ENCODE assay signal across 9 mouse cellular contexts in genomic region chr11:115270148-115270861, GRCm38 (mm10). TPM values are rescaled to one million over a fixed set of nuclear protein-coding genes. Genes with fewer than 3 reads are reported as not detected.
DNase-seq lines count a peak whose midpoint lies in the region; ATAC-seq and TF ChIP-seq lines count a peak whose summit lies in the region.
"Had no signal": no experiment of that assay in that cellular context is flagged by ENCODE, and none has a peak within 500 bp of the region (broad histone marks: within the 10 kb centered on the region; RNA-seq: fewer than 3 reads in every experiment).

No protein-coding gene starts in this region.

- 27% methylated on average over 19 of the region's 19 CpGs for WGBS in kidney, postnatal 0 days
- 38% methylated on average over 19 of the region's 19 CpGs for WGBS in liver, embryonic 13.5 days (ENCODE audit: insufficient replicate concordance)
- 65% methylated on average over 19 of the region's 19 CpGs for WGBS in thymus, adult 2 months

- no peak overlapping the region for H3K4me2 ChIP-seq in kidney, postnatal 0 days (ENCODE audit: low read length)
- no peak overlapping the region for H3K4me2 ChIP-seq in liver, embryonic 13.5 days
- H3K4me2 ChIP-seq: embryonic facial prominence, embryonic 12.5 days had no signal

- no peak for ATAC-seq in kidney, postnatal 0 days (replicated peaks; ENCODE audit: low FRiP score, low read depth)
- no peak; the same call in 1 of the 2 replicates for ATAC-seq in liver, embryonic 13.5 days (ENCODE audit: low read depth)

- H3K27ac ChIP-seq in kidney, postnatal 0 days, result no peak overlapping the region
- H3K27ac ChIP-seq in liver, embryonic 13.5 days, result no peak overlapping the region
- H3K27ac ChIP-seq in thymus, adult 2 months (ENCODE audit: control insufficient read depth, insufficient read depth, low read length), result no peak overlapping the region
- H3K27ac ChIP-seq: embryonic facial prominence, embryonic 12.5 days had no signal

- H3K9me3 ChIP-seq in kidney, postnatal 0 days (replicated peaks; ENCODE audit: low read length), result no peaks in the 10 kb centered on the region
- H3K9me3 ChIP-seq in liver, embryonic 13.5 days (replicated peaks), result no peaks in the 10 kb centered on the region
- H3K9me3 ChIP-seq: embryonic facial prominence, embryonic 12.5 days had no signal

- H3K4me1 ChIP-seq in kidney, postnatal 0 days (replicated peaks; ENCODE audit: insufficient read depth, low read length), result peaks cover 10% of the 10 kb centered on the region; the same call in 1 of the 2 replicates
- H3K4me1 ChIP-seq in liver, embryonic 13.5 days (replicated peaks), result peaks cover 44% of the 10 kb centered on the region
- H3K4me1 ChIP-seq in thymus, adult 2 months (replicated peaks; ENCODE audit: control insufficient read depth, insufficient read depth, low read length), result peaks cover 14% of the 10 kb centered on the region

- H3K36me3 ChIP-seq in kidney, postnatal 0 days (ENCODE audit: insufficient read depth, low read length), result no peaks in the 10 kb centered on the region
- H3K36me3 ChIP-seq in liver, embryonic 13.5 days, result peaks cover 25% of the 10 kb centered on the region
- H3K36me3 ChIP-seq in thymus, adult 2 months (ENCODE audit: control insufficient read depth, insufficient read depth, low read length), result 0 out of 2 replicates have a peak, but pooled peaks cover 7% of the 10 kb centered on the region

- peaks cover 33% of the 10 kb centered on the region for H3K27me3 ChIP-seq in kidney, postnatal 0 days (ENCODE audit: insufficient read depth, low read length)
- H3K27me3 ChIP-seq in liver, embryonic 13.5 days, result peaks cover 37% of the 10 kb centered on the region
- H3K27me3 ChIP-seq in thymus, adult 2 months (ENCODE audit: control insufficient read depth, insufficient read depth, low read length), result peaks cover 9% of the 10 kb centered on the region

- TF ChIP-seq POLR2A in thymus, adult 2 months (IDR thresholded peaks at IDR 0.05; ENCODE audit: control insufficient read depth, extremely low read depth, insufficient read depth, low read length, poor library complexity), result no peak

- DNase-seq in 416B (ENCODE audit: low read depth) (peak; percentile 68), adipocyte (ENCODE audit: low spot score) (peak; percentile 77)
- DNase-seq in embryo, embryonic 10 days (ENCODE audit: low spot score), result peak; percentile 87
- peak; percentile 78 for DNase-seq in gastrocnemius, postnatal 10 days
- DNase-seq in kidney, postnatal 0 days (ENCODE audit: low spot score), result peak; percentile 91
- peak; percentile 57 for DNase-seq in liver, embryonic 13.5 days
- DNase-seq in ovary, adult 18-20 months (ENCODE audit: low spot score), result peak; percentile 51
- DNase-seq in thymus, adult 2 months, result peak; percentile 68

- no peak overlapping the region for H3K9ac ChIP-seq in kidney, postnatal 0 days (ENCODE audit: low read depth, low read length)
- no peak overlapping the region for H3K9ac ChIP-seq in liver, embryonic 13.5 days
- H3K9ac ChIP-seq: embryonic facial prominence, embryonic 12.5 days had no signal

- H3K4me3 ChIP-seq in kidney, postnatal 0 days (replicated peaks; ENCODE audit: low read depth, low read length), result no peak overlapping the region
- H3K4me3 ChIP-seq in liver, embryonic 13.5 days (replicated peaks), result no peak overlapping the region
- no peak overlapping the region for H3K4me3 ChIP-seq in thymus, adult 2 months (ENCODE audit: control insufficient read depth, insufficient read depth, low read length)
- H3K4me3 ChIP-seq: embryonic facial prominence, embryonic 12.5 days had no signal

- peak; percentile 97 for TF ChIP-seq CTCF in kidney, postnatal 0 days (IDR thresholded peaks at IDR 0.05; ENCODE audit: low read depth)
- TF ChIP-seq CTCF in thymus, adult 2 months (IDR thresholded peaks at IDR 0.05; ENCODE audit: borderline replicate concordance, control insufficient read depth, extremely low read depth, insufficient read depth, low read length, poor library complexity), result peak; percentile 76; the same call in 1 of the 2 replicates

RNA-seq across cellular contexts. Expression of gene Grin2c, which starts 3.3 kb away (rescaled TPM):
- under 1 TPM; 0.05 to 0.16 TPM for total RNA-seq in gastrocnemius, postnatal 10 days (2021)
- not detected in 2 replicates for polyA plus RNA-seq in kidney, postnatal 0 days (2015; fragmentation: Nextera tagmentation; extraction: Ambion mirVana)
- 0.06 and 0.12 TPM in 2 replicates for polyA plus RNA-seq in liver, embryonic 13.5 days (2015; fragmentation: Nextera tagmentation; extraction: Ambion mirVana)
- 6.5 and 7.1 TPM in 2 replicates for polyA plus RNA-seq in thymus, adult 2 months (2012; rRNA removed)

RNA-seq across cellular contexts. Expression of gene Fdxr, which starts 6.5 kb away (rescaled TPM):
- total RNA-seq in gastrocnemius, postnatal 10 days (2021), result 1 to 10 TPM; 5.0 to 5.7 TPM
- polyA plus RNA-seq in kidney, postnatal 0 days (2015; fragmentation: Nextera tagmentation; extraction: Ambion mirVana), result 10.0 and 12.2 TPM in 2 replicates
- 16.3 and 18.2 TPM in 2 replicates for polyA plus RNA-seq in liver, embryonic 13.5 days (2015; fragmentation: Nextera tagmentation; extraction: Ambion mirVana)
- polyA plus RNA-seq in thymus, adult 2 months (2012; rRNA removed), result 31.8 and 36.3 TPM in 2 replicates

RNA-seq across cellular contexts. Expression of gene Fads6, which starts 27.2 kb away (rescaled TPM):
- total RNA-seq in gastrocnemius, postnatal 10 days (2021), result 1 to 10 TPM in 1 of 2 experiments, under 1 TPM in 1; 0.86 to 1.1 TPM
- polyA plus RNA-seq in kidney, postnatal 0 days (2015; fragmentation: Nextera tagmentation; extraction: Ambion mirVana), result 0.92 and 1.1 TPM in 2 replicates
- polyA plus RNA-seq in liver, embryonic 13.5 days (2015; fragmentation: Nextera tagmentation; extraction: Ambion mirVana), result 2.0 and 2.2 TPM in 2 replicates
- 1.6 and 2.1 TPM in 2 replicates for polyA plus RNA-seq in thymus, adult 2 months (2012; rRNA removed)

RNA-seq across cellular contexts. Expression of gene Otop2, which starts 36.7 kb away (rescaled TPM):
- not detected for total RNA-seq in gastrocnemius, postnatal 10 days (2021)
- polyA plus RNA-seq in kidney, postnatal 0 days (2015; fragmentation: Nextera tagmentation; extraction: Ambion mirVana), result not detected in 2 replicates
- not detected in 2 replicates for polyA plus RNA-seq in liver, embryonic 13.5 days (2015; fragmentation: Nextera tagmentation; extraction: Ambion mirVana)
- 0.26 and 0.32 TPM in 2 replicates for polyA plus RNA-seq in thymus, adult 2 months (2012; rRNA removed)

RNA-seq across cellular contexts. Expression of gene Ush1g, which starts 51.5 kb away (rescaled TPM):
- total RNA-seq in gastrocnemius, postnatal 10 days (2021), result under 1 TPM; 0.09 to 0.16 TPM
- polyA plus RNA-seq in kidney, postnatal 0 days (2015; fragmentation: Nextera tagmentation; extraction: Ambion mirVana), result 0.05 TPM in 1 of 2 replicates, not detected in the other
- polyA plus RNA-seq in liver, embryonic 13.5 days (2015; fragmentation: Nextera tagmentation; extraction: Ambion mirVana), result 0.07 and 0.14 TPM in 2 replicates
- 0.05 and 0.11 TPM in 2 replicates for polyA plus RNA-seq in thymus, adult 2 months (2012; rRNA removed)
